Mouse (Mus musculus): ENCODE results near the gene Mical3.

Mical3 gene

DNA sequence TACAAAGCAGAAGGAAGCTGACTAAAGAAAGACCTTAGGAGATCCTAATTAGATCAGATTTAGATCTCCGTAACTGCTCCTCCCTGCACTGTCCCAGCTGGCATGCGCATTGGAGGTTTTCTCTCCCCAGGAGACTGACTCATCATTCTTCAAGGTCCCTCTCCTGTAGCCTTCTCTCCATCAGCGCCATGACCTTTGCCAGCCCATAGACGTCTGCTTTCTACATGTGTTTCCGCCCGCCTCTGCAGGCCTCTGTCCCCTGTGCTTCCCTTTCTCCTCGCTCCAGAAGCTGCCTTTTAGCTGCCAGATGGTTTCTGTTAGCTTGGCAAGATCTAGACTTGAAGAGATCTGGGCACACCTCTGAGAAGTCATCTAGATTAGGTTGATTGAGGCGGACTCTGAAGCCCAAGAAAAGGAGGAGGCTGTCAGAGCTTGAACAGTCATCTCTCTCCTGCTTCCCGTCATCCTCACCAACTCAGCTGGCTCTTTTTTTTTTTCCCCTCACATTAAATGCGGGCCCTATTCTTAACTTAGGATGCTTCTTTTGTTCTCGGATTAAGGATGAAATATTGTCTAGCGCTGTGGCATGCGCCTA, 14.3 kb upstream of the Mical3 start:
- DNase-seq, result no peak

DNA sequence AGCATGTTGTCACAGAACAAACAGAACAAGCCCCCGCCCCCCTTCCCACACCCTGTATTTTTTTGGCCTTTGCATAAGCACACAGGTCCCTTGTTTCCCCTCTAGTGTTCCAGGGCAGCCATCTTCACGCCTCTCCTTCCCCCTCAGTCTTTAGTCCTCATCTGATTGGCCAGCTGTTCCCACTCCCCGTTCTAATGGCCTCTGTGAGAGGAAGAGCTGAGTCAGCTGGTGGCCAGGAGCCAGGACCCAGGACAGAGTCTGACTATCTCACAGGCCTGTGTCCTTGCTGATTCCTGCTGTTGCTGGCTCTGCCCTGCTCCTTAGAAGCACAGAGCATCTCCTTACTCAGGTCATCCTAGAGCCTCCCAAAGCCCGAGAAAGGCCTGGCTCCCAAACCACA, 13.3 kb upstream of the Mical3 start:
- DNase-seq, result peak; percentile 44

DNA sequence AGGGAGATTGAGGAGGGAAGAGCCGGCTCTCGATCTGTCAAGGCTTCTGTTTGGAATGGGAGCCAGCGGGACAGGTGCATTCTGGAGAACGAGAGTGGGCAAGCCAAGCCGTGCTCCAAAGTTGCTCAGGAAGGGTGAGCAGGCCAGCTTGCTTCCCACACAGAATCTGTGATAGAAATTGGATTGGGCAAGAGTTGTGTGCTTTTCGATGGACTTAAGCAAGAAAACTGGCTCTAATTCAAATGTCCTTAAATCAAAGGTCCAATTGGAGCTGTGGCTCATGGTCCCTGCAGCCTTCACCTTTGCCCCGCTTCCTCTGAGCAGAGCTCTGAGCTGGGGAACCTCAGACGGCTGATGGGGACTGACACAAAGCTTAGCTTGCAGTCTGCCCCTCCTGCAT, 12.6 kb upstream of the Mical3 start:
- DNase-seq, result no peak

DNA sequence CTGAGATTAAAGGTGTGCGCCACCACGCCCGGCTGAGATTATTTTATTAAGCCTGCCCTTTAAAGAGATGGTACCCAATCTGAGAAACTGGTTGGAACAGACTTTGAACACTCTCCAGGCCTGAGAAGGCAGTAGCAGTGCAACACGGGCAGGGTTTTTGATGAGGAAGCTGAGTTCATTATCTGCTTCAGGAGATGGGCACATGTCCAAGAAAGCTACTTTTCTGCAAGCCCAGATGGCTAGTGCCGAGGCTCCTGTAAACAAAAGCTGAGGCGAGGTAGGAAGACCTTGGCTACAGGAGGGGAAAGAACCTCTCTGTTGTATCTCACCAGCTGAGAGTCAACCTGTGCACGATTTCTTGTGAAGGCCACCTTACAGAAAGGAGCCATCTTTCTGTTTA, 11.5 kb upstream of the Mical3 start:
- DNase-seq, result no peak

GRCm38 (mm10) chr6:121139271-121139670, 8.5 kb upstream of the Mical3 start:
- no peak for DNase-seq

- no peak for DNase-seq
These were observed 7.7 kb upstream of the Mical3 start for GRCm38 (mm10) chr6:121138338-121139040.

DNA sequence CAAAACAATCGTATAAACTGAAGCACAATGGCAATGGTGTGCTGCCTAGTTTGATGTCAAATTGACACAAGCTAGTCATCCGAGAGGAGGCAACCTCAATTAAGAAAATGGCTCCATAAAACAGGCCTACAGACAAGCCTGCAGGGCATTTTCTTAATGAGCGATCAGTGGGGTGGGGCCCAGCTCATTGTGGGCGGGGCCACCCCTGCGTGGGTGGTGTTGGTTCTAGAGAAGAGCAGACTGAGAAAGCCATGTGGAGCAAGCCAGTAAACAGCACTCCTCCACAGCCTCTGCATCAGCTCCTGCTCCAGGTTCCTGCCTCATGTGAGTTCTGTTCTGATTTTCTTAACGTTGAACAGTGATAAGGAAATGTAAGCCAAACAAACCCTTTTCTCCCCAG, 6.4 kb upstream of the Mical3 start:
- no peak for DNase-seq

GRCm38 (mm10) chr6:121134884-121135283, 4.1 kb upstream of the Mical3 start:
- DNase-seq, result no peak

DNA sequence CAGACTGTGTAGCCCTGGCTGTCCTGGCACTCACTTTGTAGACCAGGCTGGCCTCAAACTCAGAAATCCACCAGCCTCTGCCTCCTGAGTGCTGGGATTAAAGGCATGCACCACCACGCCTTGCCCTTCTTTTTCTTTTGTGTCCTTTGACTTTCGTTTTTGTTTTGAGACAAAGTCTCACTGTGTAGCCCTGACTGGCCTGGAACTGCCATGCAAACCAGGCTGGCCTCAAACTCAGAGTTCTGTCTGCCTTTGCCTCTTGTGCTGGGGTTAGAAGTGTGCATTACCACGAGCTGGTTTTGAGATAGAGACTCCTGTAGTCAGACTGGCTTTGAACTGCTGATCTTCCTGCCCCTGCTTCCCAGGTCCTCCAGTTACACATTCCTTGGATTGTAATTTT, 3.5 kb upstream of the Mical3 start:
- no peak for DNase-seq

GRCm38 (mm10) chr6:121130039-121130705, 627 bp downstream of the Mical3 start:
- DNase-seq, result peak; percentile 93

DNA sequence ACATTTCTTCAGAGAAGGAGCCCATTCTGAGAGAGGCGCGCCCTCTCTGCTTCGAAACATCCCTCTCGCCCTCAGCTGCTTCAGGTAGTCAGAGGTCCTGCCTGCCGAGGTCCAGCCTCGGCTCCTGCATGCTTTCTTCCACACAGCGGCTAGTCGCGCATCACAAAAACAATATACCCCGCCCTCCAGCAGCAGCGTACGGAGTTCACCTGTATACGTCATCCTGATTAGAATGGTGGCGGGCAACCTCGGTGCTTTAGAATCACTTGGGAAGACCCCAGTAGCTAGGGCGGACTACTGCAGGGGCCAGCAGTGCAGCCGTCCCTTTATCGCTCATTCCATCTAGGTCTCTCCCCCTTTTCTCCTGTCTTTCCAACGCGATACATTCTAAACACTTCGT, 1.3 kb downstream of the Mical3 start:
- no peak for DNase-seq

GRCm38 (mm10) chr6:121128736-121129135, 2.1 kb downstream of the Mical3 start:
- no peak for DNase-seq

DNA sequence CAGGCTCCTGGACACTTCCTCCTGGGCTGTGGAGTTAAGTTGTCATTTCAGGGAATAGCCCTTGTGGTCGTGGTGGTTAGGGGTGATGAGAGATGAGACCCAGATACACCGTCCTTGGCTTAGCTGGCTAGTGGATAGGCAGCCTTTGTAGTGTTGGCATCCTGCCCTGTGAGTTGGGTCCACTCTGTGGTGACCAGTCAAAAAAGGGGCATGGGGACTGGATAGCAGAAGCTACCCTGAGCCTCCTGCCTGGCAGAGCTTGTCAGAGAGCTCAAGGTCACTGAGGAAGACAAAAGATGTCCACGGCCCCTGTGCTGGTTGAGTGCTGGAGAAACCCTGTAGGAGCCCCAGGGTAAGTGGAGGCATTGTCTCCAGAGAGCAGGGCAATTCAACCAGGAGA, 3.1 kb downstream of the Mical3 start:
- DNase-seq, result no peak

DNA sequence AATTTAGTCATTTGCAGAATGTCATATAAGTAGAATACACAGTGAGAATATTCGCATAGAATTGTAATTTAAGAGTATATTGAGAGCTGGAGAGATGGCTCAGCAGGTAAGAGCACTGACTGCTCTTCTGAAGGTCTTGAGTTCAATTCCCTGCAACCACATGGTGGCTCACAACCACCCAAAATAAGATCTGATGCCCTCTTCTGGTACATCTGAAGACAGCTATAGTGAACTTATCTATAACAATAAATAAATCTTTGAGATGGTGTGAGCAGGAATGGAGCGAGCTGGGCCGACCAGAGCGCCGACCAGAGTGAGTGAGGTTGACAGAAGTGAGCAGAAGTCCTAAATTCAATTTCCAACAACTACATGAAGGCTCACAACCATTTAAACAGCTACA, 4.6 kb downstream of the Mical3 start:
- no peak for DNase-seq

GRCm38 (mm10) chr6:121122739-121123241, 8.0 kb downstream of the Mical3 start:
- no peak for DNase-seq

DNA sequence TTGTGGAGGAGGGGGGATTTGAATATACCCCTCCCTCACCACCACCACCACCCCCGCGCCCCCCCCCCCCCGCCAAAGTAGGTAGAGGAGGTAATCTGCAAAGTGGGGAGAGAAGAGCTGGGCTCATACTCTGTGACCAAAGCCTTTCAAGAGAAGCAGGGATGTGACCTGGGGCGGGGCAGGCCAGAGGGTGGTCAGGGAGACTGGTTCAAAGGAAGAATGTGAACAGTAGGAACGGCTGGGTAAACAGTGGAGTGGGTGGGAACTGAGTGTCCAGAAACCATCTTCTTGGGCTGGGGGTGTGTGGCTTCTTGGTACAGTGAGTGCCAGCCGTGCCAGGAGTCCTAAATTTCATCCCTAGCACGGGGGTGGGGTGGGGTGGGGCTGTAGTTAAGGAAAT, 10.0 kb downstream of the Mical3 start:
- DNase-seq, result no peak

GRCm38 (mm10) chr6:121117971-121118755, 12.6 kb downstream of the Mical3 start:
- no peak for DNase-seq

DNA sequence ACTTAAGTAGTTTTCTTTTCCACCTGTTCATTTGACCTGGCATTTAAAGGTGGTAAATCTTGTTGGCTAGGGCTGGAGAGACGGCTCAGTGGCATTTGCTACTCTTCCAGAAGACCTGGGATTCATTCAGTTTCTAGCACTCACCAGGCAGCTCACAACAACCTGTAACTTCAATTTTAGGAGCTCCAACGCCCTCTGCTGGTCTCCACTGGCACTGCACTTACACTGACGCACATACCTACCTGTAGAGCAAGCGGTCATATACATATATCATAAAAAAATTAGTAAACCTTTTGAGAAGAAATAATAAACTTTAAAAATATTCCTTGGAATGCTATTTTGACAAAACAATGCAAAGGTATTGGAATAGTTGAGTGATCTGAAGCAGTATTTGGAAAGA, 13.7 kb downstream of the Mical3 start:
- DNase-seq, result no peak

DNA sequence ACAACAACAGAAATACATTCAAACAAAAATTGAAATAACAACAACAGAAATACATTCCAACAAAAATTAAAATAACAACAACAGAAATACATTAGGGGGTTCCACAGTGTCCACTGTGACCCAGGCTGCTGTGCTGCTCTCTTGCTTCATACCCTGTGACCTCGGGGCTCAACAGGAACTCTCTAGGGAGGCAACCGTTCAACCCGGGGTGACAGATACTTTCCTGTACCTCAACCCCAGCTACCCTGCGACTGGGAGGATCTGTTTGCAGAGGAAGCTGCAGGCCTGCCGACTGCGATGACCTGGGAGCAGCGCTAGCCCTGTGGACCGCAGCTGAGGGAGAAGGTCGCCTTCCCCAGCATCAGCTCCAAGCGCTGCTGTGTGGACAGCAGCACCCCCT, 14.4 kb downstream of the Mical3 start:
- no peak for DNase-seq

DNA sequence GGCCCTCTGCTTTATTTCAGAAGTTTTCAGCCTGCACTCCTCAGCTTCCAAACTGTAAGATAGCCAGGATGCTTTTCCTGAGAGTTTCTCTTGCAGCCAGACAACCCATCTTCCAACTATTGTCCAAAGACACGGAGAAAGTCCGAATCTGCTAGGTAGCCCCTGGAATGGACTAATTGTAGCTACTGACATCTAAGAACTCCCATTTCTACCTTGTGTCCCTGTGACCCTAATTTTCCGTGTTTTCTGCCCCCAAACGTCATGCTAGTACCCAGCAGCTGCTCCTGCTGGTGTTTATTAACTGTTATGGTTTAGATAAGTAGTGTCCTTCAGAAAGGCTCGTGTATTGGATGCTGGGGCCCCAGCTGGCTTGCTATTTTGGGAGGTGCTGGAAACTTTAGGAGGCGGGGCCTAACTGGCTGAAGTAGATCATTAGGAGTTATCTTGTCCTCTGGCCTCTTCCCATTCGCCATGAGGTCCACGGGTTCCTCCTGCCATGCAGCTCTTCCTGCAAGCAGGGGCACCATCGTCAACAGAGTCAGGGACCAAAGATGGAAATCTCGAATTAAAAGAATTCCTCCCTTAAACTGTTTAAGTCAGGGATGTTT, 19.2 kb downstream of the Mical3 start:
- DNase-seq, result no peak

DNA sequence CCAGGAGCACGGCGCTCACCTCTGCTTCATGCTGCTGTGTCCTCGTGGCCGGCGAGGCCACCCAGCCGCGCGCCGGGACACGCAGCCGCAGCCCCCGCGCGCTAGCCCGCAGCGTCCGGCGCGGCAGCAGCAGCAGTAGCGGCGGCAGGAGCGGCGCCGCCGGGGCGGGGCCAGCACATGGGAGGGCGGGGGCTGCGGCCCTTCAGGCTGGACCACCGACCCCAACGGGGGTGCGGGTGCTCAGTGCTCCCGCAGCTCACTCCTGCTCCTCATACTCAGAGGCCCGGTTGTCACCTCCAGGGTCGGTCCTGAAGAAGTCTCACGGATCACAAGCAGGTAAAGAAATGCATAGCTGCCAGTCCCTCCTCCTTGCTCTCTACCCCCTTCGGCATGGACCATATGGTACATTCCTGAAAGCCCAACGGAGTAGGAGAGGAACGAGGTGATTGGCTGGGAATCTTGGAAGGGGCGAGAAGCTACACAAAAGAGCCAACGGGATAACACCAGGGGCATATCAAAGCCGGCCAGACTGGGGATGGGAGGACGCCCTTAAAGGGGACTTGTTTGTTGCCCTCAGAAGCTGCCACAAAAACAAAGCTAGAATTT, 20.7 kb downstream of the Mical3 start:
- peak; percentile 96 for DNase-seq

DNA sequence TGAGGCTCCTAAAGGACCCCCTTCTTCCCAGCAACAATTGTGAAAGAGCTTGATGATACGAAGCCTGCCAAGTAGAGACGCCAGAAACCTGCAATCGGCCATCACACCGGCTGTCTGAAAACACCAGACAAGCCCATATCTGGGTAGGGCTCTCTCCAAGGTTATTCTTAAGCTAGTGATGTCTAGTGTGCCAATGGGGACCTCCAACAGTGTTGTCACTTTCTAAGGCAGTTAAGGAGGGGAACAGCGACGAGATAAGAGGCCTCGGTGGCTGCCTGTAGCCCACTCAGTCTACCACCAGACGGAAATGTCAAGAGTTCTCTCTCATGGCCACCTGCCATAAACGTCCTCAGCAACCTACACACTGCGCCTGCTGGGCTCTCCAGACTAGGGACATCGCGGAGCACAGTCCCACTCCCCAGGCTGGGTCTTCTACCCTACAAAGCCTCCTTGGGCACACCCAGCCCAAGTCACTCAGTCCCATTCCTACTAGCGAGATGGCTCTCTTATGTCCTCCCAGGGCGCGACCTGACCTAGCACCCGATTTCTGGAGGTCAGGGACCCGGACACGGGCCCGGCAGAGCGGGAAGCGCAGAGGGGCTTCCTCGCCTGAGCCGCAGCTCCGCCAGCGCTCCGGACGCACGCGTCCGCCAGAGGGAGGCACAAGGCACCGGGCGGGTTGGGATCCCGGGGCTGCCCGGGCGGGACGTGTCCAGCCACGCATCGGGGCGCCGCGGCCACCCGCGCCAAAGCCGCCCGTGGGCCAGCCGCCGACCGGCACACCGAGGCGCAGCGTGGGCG, 21.4 kb downstream of the Mical3 start:
- no peak for DNase-seq
